Mouse (Mus musculus) liver, adult 2 months (tissue): ENCODE results near the gene Rcor3. TPM values are rescaled to one million over a fixed set of nuclear protein-coding genes. Genes with fewer than 3 reads are reported as not detected.
A peak's percentile ranks its signal among the peaks of the same experiment; 100 is the strongest.

Experiments
- DNase-seq: peaks from one replicate; pipeline ENCODE4 v3.0.0-alpha.2; 2011; ENCODE audit warnings: low read depth, low spot score; ENCODE audit errors: extremely low read depth
- H3K27ac ChIP-seq: fragments of 200-500 bp; replicated peaks from 2 replicates; pipeline ENCODE4 v1.5.1; 2012; ENCODE audit warnings: low read depth, mild to moderate bottlenecking, control low read depth, inconsistent platforms, low read length; ENCODE audit not compliant: insufficient read depth
- H3K27me3 ChIP-seq: fragments of 200-500 bp; 2 replicates; pipeline ENCODE4 v1.6.1; 2012; ENCODE audit warnings: mild to moderate bottlenecking, moderate library complexity, low read length, inconsistent platforms; ENCODE audit not compliant: control insufficient read depth, insufficient read depth
- H3K36me3 ChIP-seq: fragments of 200-500 bp; 2 replicates; pipeline ENCODE4 v1.6.1; 2012; ENCODE audit warnings: low read length, inconsistent platforms; ENCODE audit not compliant: control insufficient read depth, insufficient read depth
- H3K4me1 ChIP-seq: fragments of 200-500 bp; 2 replicates; pipeline ENCODE4 v1.6.1; 2011; ENCODE audit warnings: low read length; ENCODE audit not compliant: control insufficient read depth, insufficient read depth
- H3K4me3 ChIP-seq: fragments of 200-500 bp; 2 replicates; pipeline ENCODE4 v1.5.1; 2011; ENCODE audit warnings: low read depth, mild to moderate bottlenecking, control low read depth, low read length, moderate library complexity; ENCODE audit not compliant: insufficient read depth
- H3K79me2 ChIP-seq: fragments of 200-500 bp; 2 replicates; pipeline ENCODE4 v1.6.1; 2012; ENCODE audit warnings: inconsistent platforms, mild to moderate bottlenecking, low read length, moderate library complexity; ENCODE audit not compliant: control insufficient read depth, insufficient read depth
- H3K9ac ChIP-seq: fragments of 200-500 bp; 2 replicates; pipeline ENCODE4 v1.6.1; 2012; ENCODE audit warnings: low read depth, mild to moderate bottlenecking, control low read depth, inconsistent platforms, low read length
- CTCF ChIP-seq: fragments of 200-500 bp; IDR thresholded peaks from 2 replicates; pipeline ENCODE4 v1.5.1; 2011; ENCODE audit warnings: low read depth, low read length, control low read depth
- POLR2A ChIP-seq: fragments of 200-500 bp; IDR thresholded peaks from 2 replicates; pipeline ENCODE4 v1.6.1; 2011; ENCODE audit warnings: low read length, control low read depth; ENCODE audit not compliant: insufficient read depth; ENCODE audit errors: extremely low read depth
- whole genome bisulfite sequencing: fragments of 180-500 bp; shearing (Covaris S2); methylation state at CpG from one replicate; pipeline ENCODE4 v1.1.7; 2018; 5-methylcytosine and 5-hydroxymethylcytosine counted together
- polyA plus RNA-seq: library from polyadenylated mRNA; depleted of rRNA; stranded (reverse); fragments of >200 nt; gene quantifications from 2 replicates; pipeline ENCODE4 v1.2.3, GENCODE M21; 2012
- total RNA-seq: library from RNA; depleted of rRNA; stranded (reverse); fragments of >200 nt; gene quantifications from 2 replicates; pipeline ENCODE4 v1.2.3, GENCODE M21; 2014

Rcor3 gene
- total and polyA plus RNA-seq, 2 experiments: 11.5 to 13.7 TPM

DNA sequence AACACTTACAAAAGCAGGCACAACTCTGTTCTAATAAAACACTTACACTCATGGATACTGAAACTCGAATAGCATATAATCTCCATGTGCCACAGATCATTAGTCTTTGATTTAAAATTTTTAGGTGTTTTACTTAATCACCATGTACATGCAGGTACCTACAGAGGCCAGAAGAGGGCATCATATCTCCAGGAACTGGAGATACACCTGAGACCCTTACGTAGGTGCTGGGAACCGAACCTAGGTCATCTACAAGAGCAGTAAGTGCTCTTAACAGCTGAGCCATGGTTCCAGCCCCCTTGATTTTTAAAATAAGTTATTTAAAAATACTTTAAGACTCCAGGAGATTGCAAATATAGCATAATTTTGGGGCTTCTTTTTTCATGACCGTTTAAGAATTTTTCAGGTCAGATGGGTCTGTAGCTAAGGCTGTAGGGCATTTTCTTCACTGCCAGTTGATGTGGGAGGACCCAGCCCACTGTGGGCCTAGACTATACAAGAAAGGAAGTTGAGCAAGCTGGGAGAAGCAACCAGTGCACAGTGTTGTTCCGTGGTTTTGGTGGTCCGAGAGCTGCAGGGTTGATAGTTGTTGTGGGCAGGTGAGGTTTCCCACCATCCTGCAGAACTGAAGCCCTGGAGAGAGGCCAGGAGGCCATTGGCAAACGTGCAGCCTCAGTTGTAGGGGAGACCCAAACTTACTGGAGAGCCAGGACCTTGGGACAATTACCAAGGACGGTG, 74.5 kb downstream of the Rcor3 start:
- DNase-seq: no peak
- Histone ChIP-seq H3K27me3 (no peaks in the 10 kb centered on the region), H3K9ac (no peak overlapping the region), H3K4me1 (no peaks in the 10 kb centered on the region), H3K4me3 (no peak overlapping the region), H3K79me2 (no peaks in the 10 kb centered on the region), H3K27ac (no peak overlapping the region), H3K36me3 (peaks cover 22% of the 10 kb centered on the region)
- TF ChIP-seq POLR2A (no peak), CTCF (no peak)
- WGBS: 96% methylated on average over 8 of the region's 8 CpGs

DNA sequence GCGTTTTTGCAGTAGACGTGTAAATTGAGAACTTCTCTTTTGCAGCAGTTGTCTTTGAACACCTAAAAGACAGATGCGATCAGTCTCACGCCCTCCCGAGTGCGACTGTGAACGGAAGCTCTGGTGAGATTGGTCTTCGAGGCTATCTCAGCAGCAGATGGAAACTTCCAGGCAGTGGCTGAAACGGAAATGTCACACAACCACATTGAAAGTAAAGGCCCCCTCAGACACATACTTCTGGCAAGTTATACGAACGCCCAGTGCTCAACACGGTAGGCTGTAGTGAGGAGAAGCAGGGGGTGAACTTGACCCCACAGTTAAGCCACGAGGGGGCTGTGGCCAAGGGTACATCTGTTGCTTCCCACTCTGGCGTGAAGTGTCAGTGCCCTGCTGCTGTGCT, 75.2 kb downstream of the Rcor3 start:
- no peak for DNase-seq
- TF ChIP-seq POLR2A: no peak
- no peak for TF ChIP-seq CTCF
- Histone ChIP-seq H3K27ac (no peak overlapping the region), H3K27me3 (no peaks in the 10 kb centered on the region), H3K36me3 (peaks cover 22% of the 10 kb centered on the region), H3K4me1 (no peaks in the 10 kb centered on the region), H3K9ac (no peak overlapping the region), H3K79me2 (no peaks in the 10 kb centered on the region), H3K4me3 (no peak overlapping the region)
- WGBS: 91% methylated on average over 14 of the region's 14 CpGs

DNA sequence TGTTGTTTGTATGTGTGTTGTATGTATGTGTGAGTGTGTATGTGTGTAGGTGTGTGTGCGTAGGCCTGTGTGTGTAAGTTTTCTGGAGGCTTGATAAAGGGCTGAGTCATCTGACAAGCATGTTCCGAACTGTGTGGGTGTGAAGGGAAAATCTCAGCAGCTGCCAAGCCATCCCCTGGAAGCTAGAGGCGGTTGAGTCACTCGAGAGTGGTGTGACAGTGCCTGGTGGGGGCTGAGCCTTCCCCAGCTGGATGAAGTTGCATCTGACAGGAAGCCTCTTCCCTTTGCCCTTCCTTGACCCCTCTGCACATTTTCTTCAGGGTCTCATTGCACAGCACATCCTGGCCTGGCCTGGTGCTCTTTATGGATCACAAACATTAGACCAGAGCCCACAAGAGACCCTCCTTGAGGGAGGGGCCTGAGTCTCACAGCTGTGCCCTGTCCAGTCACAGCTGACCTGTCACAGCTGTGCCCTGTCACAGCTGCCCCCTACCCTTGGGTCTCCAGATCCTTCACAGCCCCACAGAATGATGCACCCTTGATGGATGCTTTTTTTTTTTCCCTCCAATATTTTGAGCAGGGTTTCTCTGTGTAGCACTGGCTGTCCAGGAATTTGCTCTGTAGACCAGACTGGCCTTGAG, 76.1 kb downstream of the Rcor3 start:
- no peak for DNase-seq
- H3K79me2 ChIP-seq: no peaks in the 10 kb centered on the region
- TF ChIP-seq POLR2A (no peak), CTCF (no peak)
- no peak overlapping the region for H3K9ac ChIP-seq
- H3K27ac ChIP-seq: no peak overlapping the region
- no peaks in the 10 kb centered on the region for H3K27me3 ChIP-seq
- 52% methylated on average over 4 of the region's 4 CpGs for WGBS
- H3K36me3 ChIP-seq: peaks cover 25% of the 10 kb centered on the region
- H3K4me1 ChIP-seq: no peaks in the 10 kb centered on the region
- H3K4me3 ChIP-seq: no peak overlapping the region

DNA sequence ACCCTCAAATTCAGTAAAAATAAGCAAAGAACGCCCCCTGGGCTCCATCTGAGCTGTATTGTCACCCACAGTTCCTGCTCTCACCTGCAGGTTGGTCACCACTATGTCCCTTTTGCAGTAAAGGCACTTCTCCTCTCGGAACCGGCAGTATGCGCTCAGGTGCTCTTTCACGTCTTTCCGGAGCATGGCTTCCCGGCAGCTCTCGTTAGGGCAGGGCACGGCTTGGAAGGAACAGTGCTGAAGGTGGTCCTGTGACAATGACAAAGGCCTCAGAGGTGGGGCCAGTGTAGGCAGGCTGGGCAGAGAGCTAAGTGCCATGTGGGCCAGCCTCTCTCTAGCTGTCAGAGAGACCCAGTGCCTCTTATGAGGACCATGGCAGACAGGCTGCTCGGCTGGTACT, 79.0 kb downstream of the Rcor3 start:
- no peak overlapping the region for H3K9ac ChIP-seq
- H3K4me3 ChIP-seq: no peak overlapping the region
- no peak for DNase-seq
- H3K27me3 ChIP-seq: no peaks in the 10 kb centered on the region
- peaks cover 15% of the 10 kb centered on the region for H3K36me3 ChIP-seq
- no peaks in the 10 kb centered on the region for H3K79me2 ChIP-seq
- no peak overlapping the region for H3K27ac ChIP-seq
- no peaks in the 10 kb centered on the region for H3K4me1 ChIP-seq
- WGBS: 96% methylated on average over 10 of the region's 10 CpGs
- TF ChIP-seq CTCF (no peak), POLR2A (no peak)

DNA sequence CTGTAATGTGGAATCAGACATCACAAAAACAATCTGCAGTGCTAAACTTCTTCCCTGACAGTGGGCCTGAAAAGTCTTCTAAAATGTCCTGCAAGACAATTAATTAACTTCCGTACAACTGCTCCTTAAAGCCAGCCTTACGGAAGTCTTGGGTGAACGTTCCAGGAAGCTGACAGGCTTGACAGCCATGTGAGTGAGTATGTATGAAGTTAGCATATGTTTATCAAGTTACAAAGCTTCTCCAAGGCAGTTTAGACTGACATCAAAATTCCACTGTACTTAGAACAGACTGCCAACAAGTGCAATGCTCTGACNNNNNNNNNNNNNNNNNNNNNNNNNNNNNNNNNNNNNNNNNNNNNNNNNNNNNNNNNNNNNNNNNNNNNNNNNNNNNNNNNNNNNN, 84.1 kb downstream of the Rcor3 start:
- Histone ChIP-seq H3K36me3 (peaks cover 8% of the 10 kb centered on the region), H3K4me3 (no peak overlapping the region), H3K27me3 (no peaks in the 10 kb centered on the region), H3K79me2 (no peaks in the 10 kb centered on the region), H3K27ac (no peak overlapping the region), H3K4me1 (no peaks in the 10 kb centered on the region), H3K9ac (no peak overlapping the region)
- DNase-seq: no peak
- 95% methylated on average over 3 of the region's 3 CpGs for WGBS
- TF ChIP-seq CTCF: no peak
- no peak for TF ChIP-seq POLR2A

DNA sequence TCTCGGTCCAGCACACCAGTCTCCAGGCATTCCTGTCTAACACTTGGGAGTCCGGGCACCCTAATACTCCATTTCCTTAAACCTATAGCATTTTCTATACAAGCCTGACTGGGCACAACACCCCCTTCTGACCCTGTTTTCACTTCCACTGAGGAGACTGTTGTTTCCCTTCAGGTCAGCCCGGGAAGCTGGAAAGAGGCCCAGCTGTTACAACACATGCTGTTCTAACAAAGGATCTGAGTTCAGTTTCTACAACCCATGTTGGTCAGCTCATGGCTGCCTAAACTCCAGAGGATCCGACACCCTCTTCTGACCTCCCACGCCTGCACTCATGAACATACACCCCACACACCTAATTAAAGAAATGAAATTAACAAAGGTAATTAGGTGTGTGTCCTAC, 84.9 kb downstream of the Rcor3 start:
- H3K9ac ChIP-seq: no peak overlapping the region
- no peaks in the 10 kb centered on the region for H3K79me2 ChIP-seq
- no peak overlapping the region for H3K27ac ChIP-seq
- WGBS: 57% methylated on average over 5 of the region's 5 CpGs
- H3K4me1 ChIP-seq: no peaks in the 10 kb centered on the region
- TF ChIP-seq POLR2A (no peak), CTCF (no peak)
- no peaks in the 10 kb centered on the region for H3K27me3 ChIP-seq
- H3K4me3 ChIP-seq: no peak overlapping the region
- DNase-seq: peak; percentile 78
- peaks cover 8% of the 10 kb centered on the region for H3K36me3 ChIP-seq
